In genomic region chr12:13048168-13048727, GRCm38 (mm10) we compare ENCODE assay signal across 12 mouse cellular contexts.
DNase-seq lines count a peak whose midpoint lies in the region; ATAC-seq and TF ChIP-seq lines count a peak whose summit lies in the region.
"Had no signal": no experiment of that assay in that cellular context is flagged by ENCODE, and none has a peak within 500 bp of the region (broad histone marks: within the 10 kb centered on the region; RNA-seq: fewer than 3 reads in every experiment).

No protein-coding gene starts in this region.

- H3K4me3 ChIP-seq in liver, adult 2 months (ENCODE audit: insufficient read depth, low read depth, low read length): no peak overlapping the region
- H3K4me3 ChIP-seq in liver, embryonic 11.5 days (ENCODE audit: low read depth, low read length): no peak overlapping the region
- H3K4me3 ChIP-seq in kidney, embryonic 14.5 days (ENCODE audit: low read length): no peak overlapping the region
- H3K4me3 ChIP-seq in limb, embryonic 15.5 days: no peak overlapping the region
- H3K4me3 ChIP-seq: liver, embryonic 15.5 days had no signal

- no peak overlapping the region for H3K4me2 ChIP-seq in liver, embryonic 11.5 days
- H3K4me2 ChIP-seq in kidney, embryonic 14.5 days (replicated peaks; ENCODE audit: low read depth, low read length): no peak overlapping the region
- no peak overlapping the region for H3K4me2 ChIP-seq in limb, embryonic 15.5 days
- H3K4me2 ChIP-seq: liver, embryonic 15.5 days had no signal

- no peak for TF ChIP-seq POLR2A in liver, adult 2 months (IDR thresholded peaks at IDR 0.05; ENCODE audit: extremely low read depth, insufficient read depth, low read length)

- DNase-seq in liver, adult 2 months (ENCODE audit: extremely low read depth, low read depth, low spot score): peak; percentile 17
- DNase-seq in liver, embryonic 11.5 days (ENCODE audit: low spot score): no peak
- peak; percentile 84 for DNase-seq in embryo, embryonic 11 days
- no peak for DNase-seq in spleen, postnatal 36 days (ENCODE audit: low spot score in 2 of 2)
- DNase-seq in T-cell, adult 2 months (ENCODE audit: low spot score): no peak
- DNase-seq: adrenal gland, postnatal 25 days; cerebellum, adult 18-20 months; gastrocnemius, postnatal 10 days had no signal

- no peaks in the 10 kb centered on the region for H3K4me1 ChIP-seq in liver, adult 2 months (ENCODE audit: control insufficient read depth, insufficient read depth, low read length)
- H3K4me1 ChIP-seq in liver, embryonic 11.5 days (replicated peaks; ENCODE audit: control insufficient read depth, insufficient read depth, low read length): peaks cover 7% of the 10 kb centered on the region; the same call in 1 of the 2 replicates
- H3K4me1 ChIP-seq in kidney, embryonic 14.5 days (ENCODE audit: control insufficient read depth, insufficient read depth, low read length): peaks cover 38% of the 10 kb centered on the region
- H3K4me1 ChIP-seq in limb, embryonic 15.5 days: peaks cover 36% of the 10 kb centered on the region

- H3K27me3 ChIP-seq in liver, adult 2 months (ENCODE audit: control insufficient read depth, insufficient read depth, low read length): no peaks in the 10 kb centered on the region
- no peaks in the 10 kb centered on the region for H3K27me3 ChIP-seq in liver, embryonic 11.5 days (replicated peaks; ENCODE audit: control insufficient read depth, insufficient read depth, low read length)
- no peaks in the 10 kb centered on the region for H3K27me3 ChIP-seq in kidney, embryonic 14.5 days (ENCODE audit: control insufficient read depth, insufficient read depth, low read length)
- H3K27me3 ChIP-seq in limb, embryonic 15.5 days: no peaks in the 10 kb centered on the region
- H3K27me3 ChIP-seq: liver, embryonic 15.5 days had no signal

- TF ChIP-seq CTCF in liver, adult 2 months (IDR thresholded peaks at IDR 0.05; ENCODE audit: low read depth, low read length): no peak

- H3K36me3 ChIP-seq in liver, adult 2 months (ENCODE audit: control insufficient read depth, insufficient read depth, low read length): no peaks in the 10 kb centered on the region
- H3K36me3 ChIP-seq in liver, embryonic 11.5 days (ENCODE audit: control insufficient read depth, insufficient read depth, low read length): no peaks in the 10 kb centered on the region
- no peaks in the 10 kb centered on the region for H3K36me3 ChIP-seq in kidney, embryonic 14.5 days (ENCODE audit: control insufficient read depth, insufficient read depth, low read length)
- H3K36me3 ChIP-seq in limb, embryonic 15.5 days: no peaks in the 10 kb centered on the region
- H3K36me3 ChIP-seq: liver, embryonic 15.5 days had no signal

- H3K9me3 ChIP-seq in liver, embryonic 11.5 days (ENCODE audit: control insufficient read depth, low read length): no peaks in the 10 kb centered on the region
- no peaks in the 10 kb centered on the region for H3K9me3 ChIP-seq in kidney, embryonic 14.5 days (ENCODE audit: control insufficient read depth, low read length)
- no peaks in the 10 kb centered on the region for H3K9me3 ChIP-seq in limb, embryonic 15.5 days
- H3K9me3 ChIP-seq: liver, embryonic 15.5 days had no signal

- H3K79me2 ChIP-seq in liver, adult 2 months (ENCODE audit: control insufficient read depth, insufficient read depth, low read length): no peaks in the 10 kb centered on the region

- ATAC-seq in liver, embryonic 11.5 days (replicated peaks; ENCODE audit: low FRiP score): no peak
- ATAC-seq in kidney, embryonic 14.5 days (ENCODE audit: low FRiP score, low TSS enrichment): peak; percentile 76
- no peak for ATAC-seq in limb, embryonic 15.5 days (ENCODE audit: insufficient number of reproducible peaks, low FRiP score, low TSS enrichment, low read depth)
- no peak for ATAC-seq in cerebellum, adult (ENCODE audit: insufficient number of reproducible peaks, low FRiP score, low TSS enrichment)

- no peak overlapping the region for H3K9ac ChIP-seq in liver, adult 2 months (ENCODE audit: low read depth, low read length)
- no peak overlapping the region for H3K9ac ChIP-seq in liver, embryonic 11.5 days (ENCODE audit: low read depth, low read length)
- peak overlapping the region; percentile 8; the same call in 1 of the 2 replicates for H3K9ac ChIP-seq in kidney, embryonic 14.5 days (ENCODE audit: low read depth, low read length)
- no peak overlapping the region for H3K9ac ChIP-seq in limb, embryonic 15.5 days
- H3K9ac ChIP-seq: liver, embryonic 15.5 days had no signal

- WGBS in liver, adult 2 months: 60% methylated on average over 13 of the region's 13 CpGs
- 47% methylated on average over 13 of the region's 13 CpGs for WGBS in liver, embryonic 11.5 days
- 15% methylated on average over 13 of the region's 13 CpGs for WGBS in kidney, embryonic 14.5 days
- WGBS in limb, embryonic 15.5 days: 36% methylated on average over 13 of the region's 13 CpGs

- no peak overlapping the region for H3K27ac ChIP-seq in liver, adult 2 months (replicated peaks; ENCODE audit: insufficient read depth, low read depth, low read length)
- H3K27ac ChIP-seq in liver, embryonic 11.5 days (ENCODE audit: low read depth, low read length): no peak overlapping the region
- H3K27ac ChIP-seq in kidney, embryonic 14.5 days (ENCODE audit: low read depth, low read length): peak overlapping the region; percentile 95
- H3K27ac ChIP-seq in limb, embryonic 15.5 days: 0 out of 2 replicates have a peak overlapping the region, but pooled peaks have one; percentile 11
- H3K27ac ChIP-seq: liver, embryonic 15.5 days had no signal

Comparison
In these comparisons a context has a peak if more than half of its experiments do, and no peak if none do; other contexts are left out.
1. DNase-seq: peak in liver, adult 2 months (single experiment) and embryo, embryonic 11 days (single experiment); none in liver, embryonic 11.5 days (single experiment), spleen, postnatal 36 days (0 of 2) and T-cell, adult 2 months (single experiment).
2. H3K27ac ChIP-seq: peak in kidney, embryonic 14.5 days (single experiment) and limb, embryonic 15.5 days (single experiment); none in liver, adult 2 months (single experiment) and liver, embryonic 11.5 days (single experiment).